Mouse (Mus musculus): Measurements from ENCODE around the gene Apoc2. TPM values are rescaled to one million over a fixed set of nuclear protein-coding genes. Genes with fewer than 3 reads are reported as not detected.

The Apoc2 gene
- polyA plus RNA-seq (2015; fragmentation: Nextera tagmentation; extraction: Ambion mirVana) = 0.23 TPM in 1 of 2 replicates, not detected in the other

DNA sequence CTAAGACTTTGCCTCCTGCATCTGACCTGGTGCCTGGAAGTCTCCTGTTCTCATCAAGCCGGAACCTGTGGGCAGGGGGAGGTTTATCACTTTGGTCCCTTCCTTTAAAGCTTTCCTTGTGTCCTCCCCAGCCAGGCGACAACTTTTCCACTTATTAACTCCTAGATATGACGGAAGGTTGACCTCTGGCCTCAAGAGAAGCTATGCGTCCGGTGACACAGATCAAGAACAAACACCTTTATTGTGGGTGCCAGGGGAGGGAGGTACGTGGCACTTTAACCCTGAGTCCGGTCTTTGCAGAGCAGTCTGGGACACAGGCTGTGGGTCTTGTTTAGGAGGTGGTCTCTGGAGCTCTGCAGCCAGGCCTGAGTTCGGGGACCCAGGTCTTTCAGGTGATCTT lies at the start of gene Apoc2:
Apoc2 (minus strand) TSS at position 70 of the 400 bp plus-strand sequence.
- H3K4me2 ChIP-seq (replicated peaks) = no peak within 1 kb of the TSS
- H3K4me1 ChIP-seq (replicated peaks) = no peaks in the 10 kb centered on the region
- no peak within 1 kb of the TSS for H3K9ac ChIP-seq (replicated peaks)
- H3K27me3 ChIP-seq = no peaks in the 10 kb centered on the region
- no peaks in the 10 kb centered on the region for H3K36me3 ChIP-seq
- no peak within 1 kb of the TSS for H3K4me3 ChIP-seq (replicated peaks)
- H3K27ac ChIP-seq = no peak within 1 kb of the TSS
- ATAC-seq = no peak
- WGBS = 86% methylated on average over 8 of the region's 8 CpGs
- H3K9me3 ChIP-seq = no peaks in the 10 kb centered on the region

DNA sequence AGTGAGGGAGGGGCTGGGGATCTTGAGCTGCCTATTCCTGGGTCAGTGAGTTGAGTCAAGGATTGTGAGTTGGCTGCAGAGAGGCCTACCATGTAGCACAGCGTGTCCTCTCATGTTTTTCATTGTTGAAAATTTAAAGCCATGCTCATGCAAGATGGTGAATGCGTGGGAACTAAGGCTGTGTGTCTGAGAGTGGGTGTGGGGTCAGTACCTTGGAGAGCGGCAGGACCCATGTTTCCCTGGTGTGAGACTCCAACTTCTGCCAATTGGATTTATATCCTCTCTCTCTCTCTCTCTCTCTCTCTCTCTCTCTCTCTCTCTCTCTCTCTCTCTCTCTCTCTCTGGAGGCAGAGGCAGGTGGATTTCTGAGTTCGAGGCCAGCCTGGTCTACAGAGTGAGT lies 48.8 kb upstream of the Apoc2 start:
- Histone ChIP-seq H3K9ac (replicated peaks) (no peak overlapping the region), H3K4me1 (replicated peaks) (no peaks in the 10 kb centered on the region), H3K27me3 (no peaks in the 10 kb centered on the region), H3K36me3 (peaks cover 96% of the 10 kb centered on the region), H3K4me2 (replicated peaks) (no peak overlapping the region), H3K27ac (no peak overlapping the region), H3K4me3 (replicated peaks) (no peak overlapping the region), H3K9me3 (no peaks in the 10 kb centered on the region)
- WGBS = 89% methylated on average over 4 of the region's 4 CpGs
- ATAC-seq = no peak

DNA sequence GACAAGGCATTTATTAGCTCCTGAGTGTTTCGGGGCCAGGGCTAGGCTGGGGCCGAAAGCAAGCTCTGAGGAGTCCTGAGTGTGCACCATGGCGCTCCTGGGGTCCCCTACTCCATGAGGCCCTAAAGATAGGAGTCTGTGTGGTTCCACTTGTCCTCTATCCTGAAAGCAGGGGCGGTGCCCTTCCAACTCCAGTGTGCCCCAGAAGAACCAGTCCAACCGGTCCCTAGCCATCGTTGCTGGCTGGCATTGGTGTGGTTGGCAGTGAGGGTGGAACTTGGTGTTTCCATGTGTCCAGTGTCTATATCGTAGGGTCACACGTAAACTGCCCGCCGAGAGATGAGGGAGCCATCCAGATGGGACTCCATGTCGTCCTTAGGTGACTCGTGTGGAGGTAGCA lies 46.4 kb upstream of the Apoc2 start:
- Histone ChIP-seq H3K27me3 (no peaks in the 10 kb centered on the region), H3K9me3 (no peaks in the 10 kb centered on the region; the same call in 1 of the 2 replicates), H3K4me2 (replicated peaks) (no peak overlapping the region), H3K4me3 (replicated peaks) (no peak overlapping the region), H3K9ac (replicated peaks) (no peak overlapping the region), H3K27ac (no peak overlapping the region), H3K36me3 (peaks cover 94% of the 10 kb centered on the region), H3K4me1 (replicated peaks) (no peaks in the 10 kb centered on the region)
- WGBS = 93% methylated on average over 12 of the region's 12 CpGs
- no peak for ATAC-seq

DNA sequence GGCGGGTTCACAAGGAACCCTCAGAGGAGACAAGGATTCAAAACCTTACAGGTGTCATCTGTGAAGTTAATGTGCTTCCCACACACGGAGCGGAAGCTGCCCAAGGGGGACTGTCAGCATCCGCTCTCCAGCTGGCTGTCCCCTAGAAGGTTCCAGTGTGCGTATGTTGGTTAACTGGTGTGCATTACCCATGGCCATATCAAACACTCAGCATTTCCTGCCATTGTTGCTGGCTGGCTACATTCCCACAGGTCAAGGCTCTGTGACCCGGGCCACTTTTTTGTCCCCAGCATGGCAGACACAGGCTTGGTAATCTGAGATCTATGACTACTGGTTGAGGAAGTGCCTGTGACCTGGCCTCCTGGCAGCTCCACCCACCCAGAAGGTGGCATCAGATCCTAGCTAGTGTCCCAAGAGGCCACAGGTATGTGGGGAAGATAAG lies 45.0 kb upstream of the Apoc2 start:
- no peak for ATAC-seq
- no peaks in the 10 kb centered on the region for H3K4me1 ChIP-seq (replicated peaks)
- no peaks in the 10 kb centered on the region for H3K27me3 ChIP-seq
- no peak overlapping the region for H3K4me3 ChIP-seq (replicated peaks)
- no peaks in the 10 kb centered on the region; the same call in 1 of the 2 replicates for H3K9me3 ChIP-seq
- no peak overlapping the region for H3K27ac ChIP-seq
- WGBS = 92% methylated on average over 6 of the region's 6 CpGs
- H3K4me2 ChIP-seq (replicated peaks) = no peak overlapping the region
- peaks cover 88% of the 10 kb centered on the region for H3K36me3 ChIP-seq
- no peak overlapping the region for H3K9ac ChIP-seq (replicated peaks)

DNA sequence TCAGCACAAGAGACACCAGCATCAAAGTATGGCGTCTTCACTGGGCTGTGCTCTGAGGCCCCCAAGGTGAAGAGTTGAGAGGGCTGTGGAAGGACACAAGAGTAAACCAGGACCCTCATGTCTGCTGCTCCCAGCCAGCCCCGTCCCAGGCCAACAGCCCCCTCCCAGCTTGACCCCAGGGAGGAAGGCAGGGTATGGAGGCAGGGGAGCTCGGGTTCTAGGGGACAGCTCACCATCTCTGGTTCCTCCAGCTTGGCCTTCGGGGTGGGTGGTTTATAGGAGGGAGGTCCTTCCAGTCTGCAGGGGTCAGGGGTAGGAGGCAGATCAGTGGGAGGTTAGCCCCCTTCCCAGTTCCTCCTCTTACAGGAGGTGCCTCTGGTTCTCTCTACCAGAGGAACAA lies 41.5 kb upstream of the Apoc2 start:
- no peaks in the 10 kb centered on the region for H3K27me3 ChIP-seq
- H3K27ac ChIP-seq = no peak overlapping the region
- 94% methylated on average over 4 of the region's 4 CpGs for WGBS
- H3K9me3 ChIP-seq = no peaks in the 10 kb centered on the region; the same call in 1 of the 2 replicates
- H3K4me2 ChIP-seq (replicated peaks) = no peak overlapping the region
- H3K4me1 ChIP-seq (replicated peaks) = peaks cover 14% of the 10 kb centered on the region
- H3K4me3 ChIP-seq (replicated peaks) = no peak overlapping the region
- H3K9ac ChIP-seq (replicated peaks) = no peak overlapping the region
- ATAC-seq = no peak
- peaks cover 55% of the 10 kb centered on the region for H3K36me3 ChIP-seq

DNA sequence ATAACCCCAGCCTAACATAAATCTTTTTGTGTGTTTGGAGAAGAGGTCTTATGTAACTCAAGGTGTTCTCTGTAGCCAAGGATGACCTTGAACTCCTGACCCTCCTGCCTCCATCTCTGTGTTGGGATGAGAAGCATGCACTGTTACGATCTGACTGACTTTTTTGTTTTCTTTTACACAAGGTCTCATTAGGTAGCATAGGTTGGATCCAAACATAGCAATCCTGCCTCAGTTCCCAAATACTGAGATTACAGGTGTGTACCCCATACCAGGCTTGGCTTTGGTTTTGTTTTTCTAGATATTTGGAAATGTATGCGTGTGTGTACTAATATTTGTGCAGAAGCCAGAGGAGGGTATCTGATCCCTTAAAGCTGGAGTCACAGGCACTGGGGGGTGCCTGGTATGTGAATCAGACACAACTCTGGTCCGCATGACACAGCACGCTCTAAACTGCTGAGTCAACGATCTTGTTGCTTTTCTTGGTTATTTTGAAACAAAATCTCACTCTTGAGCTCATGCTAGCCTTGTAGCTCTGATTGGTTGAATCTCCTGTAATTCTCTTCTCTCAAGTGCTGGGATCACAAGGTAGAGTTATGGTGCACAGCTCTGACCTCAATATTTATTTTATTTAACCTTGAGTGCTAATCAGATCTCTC lies 40.7 kb upstream of the Apoc2 start:
- 93% methylated on average over 5 of the region's 5 CpGs for WGBS
- no peak overlapping the region for H3K4me2 ChIP-seq (replicated peaks)
- H3K36me3 ChIP-seq = peaks cover 50% of the 10 kb centered on the region
- no peaks in the 10 kb centered on the region; the same call in 1 of the 2 replicates for H3K9me3 ChIP-seq
- no peak for ATAC-seq
- H3K27ac ChIP-seq = no peak overlapping the region
- H3K9ac ChIP-seq (replicated peaks) = no peak overlapping the region
- no peak overlapping the region for H3K4me3 ChIP-seq (replicated peaks)
- H3K4me1 ChIP-seq (replicated peaks) = peaks cover 18% of the 10 kb centered on the region
- H3K27me3 ChIP-seq = no peaks in the 10 kb centered on the region

DNA sequence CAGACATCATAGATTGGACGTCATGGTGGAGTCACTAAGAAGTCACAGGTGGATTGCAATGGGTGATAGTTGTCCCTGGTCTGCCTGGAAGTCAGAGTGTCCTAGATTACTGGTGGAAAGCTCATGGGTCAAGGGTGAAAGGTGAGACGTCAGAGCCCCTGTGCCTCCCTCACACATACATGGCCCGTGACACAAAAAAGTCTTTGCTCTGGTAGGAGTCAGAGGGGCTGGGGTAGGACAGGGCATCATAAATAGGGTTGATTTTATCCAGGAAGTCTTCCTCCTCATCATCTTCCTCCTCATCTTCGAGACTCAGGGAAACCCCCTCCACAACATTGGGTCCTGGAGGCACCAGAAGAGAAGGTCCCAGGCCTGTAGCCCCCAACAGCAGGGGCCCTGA lies 39.6 kb upstream of the Apoc2 start:
- Histone ChIP-seq H3K9ac (replicated peaks) (no peak overlapping the region), H3K27me3 (no peaks in the 10 kb centered on the region), H3K27ac (no peak overlapping the region), H3K4me2 (replicated peaks) (no peak overlapping the region), H3K4me1 (replicated peaks) (peaks cover 18% of the 10 kb centered on the region), H3K36me3 (peaks cover 50% of the 10 kb centered on the region), H3K4me3 (replicated peaks) (no peak overlapping the region), H3K9me3 (no peaks in the 10 kb centered on the region; the same call in 1 of the 2 replicates)
- ATAC-seq = no peak
- WGBS = 94% methylated on average over 4 of the region's 4 CpGs

DNA sequence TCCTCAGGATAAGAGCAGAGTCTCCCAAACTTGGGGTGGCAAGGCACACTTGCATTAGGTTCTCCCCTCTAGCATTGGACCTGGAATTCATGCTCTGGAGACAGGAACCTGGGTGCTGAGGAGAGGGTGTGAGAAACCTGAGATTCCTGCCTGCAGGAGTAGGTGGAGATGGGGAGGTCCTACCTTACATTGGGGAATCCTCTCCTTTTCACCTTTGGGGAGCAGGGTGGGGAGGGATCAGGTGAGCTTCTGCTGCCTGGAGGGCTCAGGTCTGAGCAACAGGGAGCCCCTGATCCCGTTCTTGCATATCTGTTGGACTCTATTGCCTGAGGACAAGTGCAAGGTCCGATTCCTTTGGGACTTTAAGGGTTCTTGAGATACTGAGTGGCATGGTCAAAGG lies 39.1 kb upstream of the Apoc2 start:
- no peaks in the 10 kb centered on the region for H3K27me3 ChIP-seq
- peak overlapping the region; percentile 60 for H3K4me2 ChIP-seq (replicated peaks)
- H3K9ac ChIP-seq (replicated peaks) = peak overlapping the region; percentile 63
- H3K27ac ChIP-seq = peak overlapping the region; percentile 92
- H3K4me1 ChIP-seq (replicated peaks) = peaks cover 18% of the 10 kb centered on the region
- H3K36me3 ChIP-seq = peaks cover 50% of the 10 kb centered on the region
- peak overlapping the region; percentile 39 for H3K4me3 ChIP-seq (replicated peaks)
- 97% methylated on average over 2 of the region's 2 CpGs for WGBS
- H3K9me3 ChIP-seq = no peaks in the 10 kb centered on the region; the same call in 1 of the 2 replicates
- ATAC-seq = no peak

DNA sequence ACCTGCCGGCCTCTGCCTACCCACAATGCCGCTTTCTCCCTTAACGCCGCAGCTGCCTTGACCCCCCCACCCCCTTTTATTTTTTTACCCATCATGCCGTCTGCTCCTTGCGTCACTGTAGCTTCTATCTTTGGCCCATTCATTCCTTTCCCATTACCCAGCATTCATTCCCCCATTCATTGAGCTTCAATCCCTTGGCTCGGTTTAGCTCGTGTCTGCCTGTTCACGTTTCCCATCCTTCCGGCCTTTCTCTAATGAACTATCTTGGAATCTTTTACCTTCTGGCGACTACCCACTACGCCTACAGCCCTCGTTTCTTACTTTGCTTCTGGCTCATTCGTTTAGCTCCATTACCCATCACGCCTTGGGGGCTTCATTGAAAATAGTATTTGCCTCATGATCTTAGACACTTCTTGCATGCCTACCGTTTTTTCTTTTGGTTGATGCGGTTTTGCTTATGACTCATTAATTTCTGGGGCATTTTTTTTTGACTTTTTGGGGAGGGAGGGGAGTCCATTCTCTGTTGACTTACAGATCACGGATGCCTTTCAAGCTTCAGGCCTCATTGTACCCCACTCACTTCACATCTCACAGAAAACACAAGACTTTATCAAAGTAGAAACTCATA lies 38.4 kb upstream of the Apoc2 start:
- Histone ChIP-seq H3K9me3 (no peaks in the 10 kb centered on the region; the same call in 1 of the 2 replicates), H3K27me3 (no peaks in the 10 kb centered on the region), H3K36me3 (peaks cover 51% of the 10 kb centered on the region), H3K9ac (replicated peaks) (peak overlapping the region; percentile 63), H3K4me1 (replicated peaks) (peaks cover 18% of the 10 kb centered on the region), H3K4me2 (replicated peaks) (peak overlapping the region; percentile 60), H3K27ac (peak overlapping the region; percentile 92), H3K4me3 (replicated peaks) (peak overlapping the region; percentile 39)
- 6% methylated on average over 18 of the region's 18 CpGs for WGBS
- no peak for ATAC-seq

DNA sequence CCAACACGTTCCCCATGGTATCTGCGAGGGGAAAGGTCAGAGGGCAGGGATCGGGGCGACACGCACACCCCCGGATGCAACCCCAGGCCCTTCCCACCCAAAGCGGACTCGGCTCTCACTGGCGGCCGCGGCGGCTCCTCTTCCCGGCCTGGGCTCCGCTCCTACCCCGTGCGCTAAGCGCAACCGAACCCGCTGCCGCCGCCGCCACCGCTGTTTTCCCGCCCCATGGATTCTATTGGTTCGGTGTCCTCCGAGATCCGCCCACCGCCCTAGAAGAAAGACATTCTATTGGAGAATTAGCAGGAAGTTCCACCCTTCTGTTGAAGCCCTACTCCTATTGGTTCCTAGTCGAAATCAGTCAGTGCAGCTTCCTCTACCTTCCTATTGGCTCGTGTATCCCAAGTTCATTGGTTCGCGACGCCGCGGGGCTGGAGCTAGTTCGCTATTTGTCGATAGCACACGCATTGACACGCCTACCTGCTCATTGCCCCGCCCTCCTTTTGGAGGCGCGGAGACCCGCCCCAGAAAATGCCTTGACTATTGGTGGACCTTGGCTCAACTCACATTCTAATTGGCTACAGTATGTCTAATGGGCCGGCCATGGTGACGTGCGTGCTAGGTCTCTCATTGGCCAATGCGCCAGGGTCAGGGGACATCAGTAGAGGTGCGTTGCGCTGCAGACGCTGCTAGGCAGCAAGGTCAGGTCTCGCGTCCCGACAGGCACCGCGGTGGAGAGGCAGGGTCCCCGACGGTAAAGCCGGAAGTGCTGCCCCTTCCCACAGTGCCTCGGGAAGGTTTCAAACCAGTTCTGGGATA lies 37.7 kb upstream of the Apoc2 start, which contains the start of gene Tomm40:
Tomm40 (minus strand) TSS at position 200 of the 816 bp plus-strand sequence.
- Histone ChIP-seq H3K27ac (peak within 1 kb of the TSS; percentile 92), H3K4me2 (replicated peaks) (peak within 1 kb of the TSS; percentile 99), H3K36me3 (peaks cover 50% of the 10 kb centered on the region), H3K9ac (replicated peaks) (peak within 1 kb of the TSS; percentile 96), H3K9me3 (no peaks in the 10 kb centered on the region), H3K4me3 (replicated peaks) (peak within 1 kb of the TSS; percentile 100), H3K27me3 (no peaks in the 10 kb centered on the region), H3K4me1 (replicated peaks) (peaks cover 18% of the 10 kb centered on the region)
- peak; percentile 99 for ATAC-seq
- WGBS = under 1% methylated on average over 56 of the region's 59 CpGs

DNA sequence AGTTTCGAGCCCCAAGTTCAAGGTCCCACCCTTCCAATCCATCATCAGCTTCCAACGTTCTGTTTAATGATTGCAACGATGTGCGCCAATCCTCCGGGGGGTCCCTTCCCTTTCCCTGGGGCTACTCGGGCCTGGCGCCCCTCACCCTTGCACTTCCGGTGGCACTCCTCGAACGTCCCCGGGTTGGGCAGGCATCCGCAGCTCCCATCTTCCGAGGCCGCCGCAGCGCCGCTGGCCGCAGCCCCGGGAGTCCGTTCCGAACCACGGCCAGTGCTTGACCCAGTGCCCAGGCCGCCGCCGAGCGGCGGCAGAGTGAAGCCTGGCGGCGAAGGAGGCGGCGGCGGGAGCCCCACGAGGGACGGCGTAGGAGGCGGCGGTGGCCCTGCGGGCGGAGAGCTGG lies 37.1 kb upstream of the Apoc2 start:
- no peaks in the 10 kb centered on the region for H3K9me3 ChIP-seq
- peak overlapping the region; percentile 100 for H3K4me3 ChIP-seq (replicated peaks)
- peaks cover 50% of the 10 kb centered on the region for H3K36me3 ChIP-seq
- H3K27ac ChIP-seq = peak overlapping the region; percentile 75
- H3K27me3 ChIP-seq = no peaks in the 10 kb centered on the region
- ATAC-seq = no peak
- H3K4me1 ChIP-seq (replicated peaks) = peaks cover 18% of the 10 kb centered on the region
- under 1% methylated on average over 39 of the region's 39 CpGs for WGBS
- peak overlapping the region; percentile 96 for H3K9ac ChIP-seq (replicated peaks)
- H3K4me2 ChIP-seq (replicated peaks) = peak overlapping the region; percentile 99

DNA sequence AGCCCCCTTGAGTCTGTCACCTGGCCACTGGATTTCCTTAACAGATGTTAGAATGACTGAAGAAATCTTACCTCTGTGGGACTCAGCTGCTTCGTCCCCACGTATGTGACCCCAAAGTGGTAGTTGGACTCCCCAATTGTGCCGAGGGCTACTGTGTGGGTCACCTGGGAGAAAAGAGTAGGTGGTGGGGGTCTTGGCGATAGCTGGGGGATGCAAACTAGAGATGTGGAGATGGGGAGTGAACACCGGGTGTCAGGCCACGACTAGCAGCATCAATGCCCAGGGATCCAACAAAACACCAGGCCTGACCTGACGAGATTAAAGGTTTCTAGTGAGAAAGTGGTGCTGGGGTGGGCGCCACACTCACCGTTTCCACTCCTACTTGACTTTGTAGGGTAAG lies 35.9 kb upstream of the Apoc2 start:
- no peaks in the 10 kb centered on the region for H3K27me3 ChIP-seq
- ATAC-seq = no peak
- H3K27ac ChIP-seq = no peak overlapping the region
- WGBS = 92% methylated on average over 9 of the region's 9 CpGs
- H3K9ac ChIP-seq (replicated peaks) = no peak overlapping the region
- no peak overlapping the region for H3K4me3 ChIP-seq (replicated peaks)
- H3K36me3 ChIP-seq = peaks cover 50% of the 10 kb centered on the region
- peaks cover 18% of the 10 kb centered on the region for H3K4me1 ChIP-seq (replicated peaks)
- H3K4me2 ChIP-seq (replicated peaks) = no peak overlapping the region
- no peaks in the 10 kb centered on the region for H3K9me3 ChIP-seq
